Mouse (Mus musculus) forelimb bud, embryonic 11.5 days (tissue): ENCODE data around the gene Klk1b8.
"Not testable (repeated sequence)": the region's sequence is repeated elsewhere in the genome, so short reads cannot be mapped to it uniquely, and the experiment has no call there.

Experiments
- DNase-seq: peaks from one replicate; pipeline ENCODE4 v3.0.0-alpha.2; 2012; ENCODE audit warnings: low read depth, low spot score

Gene Klk1b8

GRCm38 (mm10) chr7:43950364-43950763 lies at the start of gene Klk1b8:
TSS of gene Klk1b8 (plus strand) at chr7:43950664.
- DNase-seq = no peak

DNA sequence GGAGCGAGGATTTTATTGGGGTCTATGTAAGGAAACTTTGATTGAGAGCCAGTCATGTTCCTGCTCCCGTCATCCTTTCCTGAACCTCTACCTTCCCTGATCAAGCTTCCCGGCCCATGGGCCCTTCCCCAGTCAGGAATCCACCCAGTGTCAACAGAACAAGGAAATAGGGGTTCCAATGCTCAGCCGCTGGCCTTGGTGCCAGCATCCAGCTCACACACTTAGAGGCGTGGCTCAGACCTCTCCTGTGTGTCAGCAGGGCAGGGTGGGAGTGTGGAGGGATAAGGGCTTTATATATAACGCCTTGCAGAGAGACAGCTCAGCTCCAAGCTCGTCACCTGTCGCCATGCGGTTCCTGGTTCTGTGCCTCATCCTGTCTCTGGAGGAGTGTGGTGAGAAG lies 35.6 kb upstream of the Klk1b8 start:
- DNase-seq = no peak

- DNase-seq = no peak
Measured at GRCm38 (mm10) chr7:43918426-43918825, 32.0 kb upstream of the Klk1b8 start.

- DNase-seq = no peak
Measured at GRCm38 (mm10) chr7:43918871-43919270, 31.6 kb upstream of the Klk1b8 start.

DNA sequence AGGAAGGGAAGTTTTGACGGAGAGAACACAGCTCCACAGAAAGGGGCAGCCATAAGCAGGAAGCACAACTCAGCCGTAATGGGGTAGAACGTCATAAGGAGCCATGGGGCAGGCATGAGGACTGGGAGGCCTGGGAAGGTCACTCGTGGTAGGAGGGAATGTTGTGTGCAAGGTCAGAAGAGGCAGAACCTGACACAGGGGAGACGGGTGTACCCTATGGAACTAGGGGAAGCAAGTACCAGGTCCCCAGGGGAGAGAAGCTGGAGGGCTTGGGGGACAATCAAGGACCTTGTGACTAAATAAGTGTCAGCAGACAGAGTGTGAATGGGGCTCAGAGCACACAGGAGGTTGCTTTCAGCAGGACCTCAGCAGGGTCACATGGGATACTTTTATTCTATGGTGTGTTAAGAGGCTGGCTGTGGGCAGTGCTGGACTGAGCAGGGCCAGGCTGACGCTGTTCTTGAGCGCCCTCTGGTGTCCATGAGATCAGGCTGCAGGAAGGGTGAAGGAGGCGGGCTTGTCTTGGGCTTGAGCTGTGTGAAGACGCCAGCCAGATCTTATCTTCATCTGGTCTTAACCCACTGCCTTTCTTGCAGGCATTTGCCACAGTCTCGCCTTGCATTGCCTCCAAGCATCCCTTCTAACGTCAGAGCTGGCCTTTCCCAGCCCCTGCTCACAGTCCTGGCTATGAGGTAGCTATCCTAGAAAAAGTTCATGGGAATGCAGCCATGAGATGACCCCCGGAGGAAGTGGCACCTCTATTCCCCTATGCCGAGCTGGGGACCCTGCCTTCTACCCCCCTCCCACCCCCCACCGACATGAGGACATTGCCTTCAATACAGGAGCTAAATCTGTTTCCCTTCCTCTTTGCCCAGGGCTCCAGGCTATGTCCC lies 30.7 kb upstream of the Klk1b8 start:
- DNase-seq = peak; percentile 80

- no peak for DNase-seq
Measured at GRCm38 (mm10) chr7:43920582-43920981, 29.9 kb upstream of the Klk1b8 start.

DNA sequence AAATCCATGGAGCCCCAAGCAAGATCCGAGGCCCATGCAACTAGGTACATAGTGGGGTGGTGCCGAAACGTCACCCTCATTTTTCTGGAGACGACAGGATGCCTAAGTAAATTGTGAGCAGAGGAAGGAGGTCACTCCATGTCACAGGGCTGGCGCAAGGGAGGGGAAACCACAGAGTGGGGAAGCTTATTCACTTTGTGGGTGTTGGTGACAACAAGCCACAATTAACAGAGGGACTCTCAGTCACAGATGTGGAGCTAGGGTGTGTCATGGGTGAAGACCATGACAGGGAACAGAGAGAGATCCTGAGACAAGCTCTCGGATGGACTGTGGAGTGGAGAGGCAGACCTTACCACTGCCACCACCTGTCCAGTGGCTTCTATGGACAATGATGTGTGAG lies 29.4 kb upstream of the Klk1b8 start:
- DNase-seq = no peak

- no peak for DNase-seq
Measured at GRCm38 (mm10) chr7:43921941-43922340, 28.5 kb upstream of the Klk1b8 start.

DNA sequence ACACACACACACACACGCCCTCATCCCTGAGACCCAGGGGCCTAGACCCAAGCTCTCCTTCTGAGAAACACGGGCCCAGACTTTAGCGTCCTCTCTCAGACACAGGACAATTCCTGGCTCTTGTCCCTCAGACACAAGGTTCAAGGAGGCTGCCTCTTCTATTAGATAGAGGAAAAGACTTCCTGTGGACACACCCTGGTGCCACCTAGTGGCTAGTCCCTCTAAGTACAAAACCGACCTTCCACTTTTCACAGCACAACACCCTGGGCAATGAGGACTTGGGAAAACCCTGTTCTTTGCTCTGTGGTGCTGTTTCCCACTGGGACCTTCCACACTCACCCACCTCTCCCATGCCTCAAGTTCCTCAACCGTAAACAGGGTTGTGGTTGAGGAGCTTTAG lies 24.5 kb upstream of the Klk1b8 start:
- DNase-seq = no peak

DNA sequence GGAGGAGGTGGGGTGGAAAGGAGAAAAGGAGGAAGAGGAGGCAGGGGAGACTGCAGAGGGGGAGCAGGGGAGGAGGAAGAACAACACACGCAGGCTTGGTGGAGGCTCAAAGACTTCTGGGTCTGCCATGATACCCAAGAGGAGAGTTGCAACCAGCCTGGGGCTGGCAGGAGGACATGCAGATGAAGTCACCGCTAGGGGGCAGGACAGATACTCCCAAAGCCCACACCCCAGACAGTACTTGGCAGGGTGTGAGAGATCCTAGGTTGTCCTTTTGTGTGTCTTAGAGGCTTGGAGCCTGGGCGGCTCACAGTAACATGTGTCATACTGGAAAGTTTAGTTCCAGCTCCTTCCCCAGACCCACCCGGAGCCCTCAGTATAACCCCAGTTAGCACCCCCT lies 21.9 kb upstream of the Klk1b8 start:
- DNase-seq = peak; percentile 20

DNA sequence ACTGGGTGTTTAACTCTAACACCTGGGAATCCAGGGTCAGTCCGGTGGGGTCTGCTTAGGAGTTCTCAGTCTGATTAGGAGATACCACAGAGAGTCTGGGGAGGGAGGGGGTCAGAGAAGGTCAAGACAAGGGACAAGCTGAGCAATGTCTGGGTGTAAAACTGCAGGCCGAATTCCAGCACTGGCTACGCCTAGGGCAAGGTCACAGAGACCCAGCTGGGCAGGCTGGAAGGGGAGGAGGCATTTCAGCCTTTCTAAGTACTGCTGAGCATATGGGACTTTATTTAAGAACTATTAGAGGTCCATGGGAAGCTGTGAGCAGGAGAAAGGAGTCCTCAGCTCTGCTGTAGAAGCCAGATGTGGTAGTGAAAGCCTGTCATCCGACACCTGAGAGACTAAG lies 18.1 kb upstream of the Klk1b8 start:
- no peak for DNase-seq

- DNase-seq = no peak
Measured at GRCm38 (mm10) chr7:43933440-43933839, 17.0 kb upstream of the Klk1b8 start, which contains the start of gene Klk15. TSS of gene Klk15 (plus strand) at chr7:43933740.

DNA sequence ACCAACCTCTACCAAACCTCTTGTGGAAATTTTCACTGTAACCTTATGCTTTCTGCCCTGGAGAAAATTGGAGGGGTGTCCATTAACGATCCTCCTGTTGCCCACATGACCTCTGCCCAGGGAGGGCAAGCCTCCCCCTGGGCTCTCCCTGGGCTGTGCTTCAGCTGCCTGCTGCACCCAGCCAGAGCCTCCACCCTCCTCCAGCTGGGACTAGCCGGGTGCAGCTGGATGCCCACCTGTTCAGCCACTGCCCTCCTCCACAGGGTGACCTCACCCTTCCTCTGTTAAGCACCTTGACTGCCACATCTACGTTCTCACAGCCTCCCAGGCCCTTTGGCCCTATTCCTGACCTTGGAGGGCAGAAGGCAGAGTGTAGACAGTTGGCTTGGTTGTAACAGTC lies 15.7 kb upstream of the Klk1b8 start:
- DNase-seq = no peak

- no peak for DNase-seq
Measured at GRCm38 (mm10) chr7:43936551-43936950, 13.9 kb upstream of the Klk1b8 start.

GRCm38 (mm10) chr7:43942293-43942692 lies 8.2 kb upstream of the Klk1b8 start:
- not testable (repeated sequence) for DNase-seq

DNA sequence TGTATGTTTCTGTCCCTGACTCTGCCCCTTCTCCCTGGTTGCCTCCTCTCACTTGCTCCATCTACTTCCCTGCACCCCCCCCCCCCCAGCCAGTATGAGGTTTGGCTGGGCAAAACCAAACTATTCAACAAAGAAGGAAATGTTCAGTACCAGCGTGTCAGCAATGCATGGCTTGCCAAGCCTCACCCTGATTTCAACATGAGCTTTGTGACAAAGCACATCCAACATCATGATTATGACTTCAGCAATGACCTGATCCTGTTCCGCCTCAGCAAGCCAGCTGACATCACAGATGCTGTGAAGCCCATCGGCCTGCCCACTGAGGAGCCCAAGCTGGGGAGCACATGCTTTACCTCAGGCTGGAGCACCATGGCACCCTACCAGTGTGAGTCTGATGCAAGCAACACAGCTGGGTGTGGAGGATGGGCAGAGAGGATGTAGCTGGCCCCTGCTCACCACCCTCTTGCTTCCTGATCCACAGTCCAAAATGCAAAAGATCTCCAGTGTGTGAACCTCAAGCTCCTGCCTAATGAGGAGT lies 5.7 kb upstream of the Klk1b8 start:
- no peak for DNase-seq

DNA sequence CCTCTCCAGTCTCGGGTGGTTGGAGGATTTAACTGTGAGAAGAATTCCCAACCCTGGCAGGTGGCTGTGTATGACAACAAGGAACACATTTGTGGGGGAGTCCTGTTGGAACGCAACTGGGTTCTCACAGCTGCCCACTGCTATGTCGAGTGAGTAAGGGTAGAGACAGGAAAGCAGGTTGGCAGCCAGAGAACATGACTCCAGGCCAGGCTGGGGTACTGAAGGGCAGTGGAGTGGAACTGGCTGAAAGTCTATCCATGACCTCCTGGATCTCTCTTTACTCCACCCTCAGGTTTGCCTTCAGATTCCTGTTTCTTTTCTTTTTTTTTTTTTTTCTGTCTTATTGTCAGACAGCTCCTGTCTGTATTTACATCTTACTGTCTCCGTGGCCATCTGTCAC lies 2.2 kb downstream of the Klk1b8 start:
- no peak for DNase-seq

DNA sequence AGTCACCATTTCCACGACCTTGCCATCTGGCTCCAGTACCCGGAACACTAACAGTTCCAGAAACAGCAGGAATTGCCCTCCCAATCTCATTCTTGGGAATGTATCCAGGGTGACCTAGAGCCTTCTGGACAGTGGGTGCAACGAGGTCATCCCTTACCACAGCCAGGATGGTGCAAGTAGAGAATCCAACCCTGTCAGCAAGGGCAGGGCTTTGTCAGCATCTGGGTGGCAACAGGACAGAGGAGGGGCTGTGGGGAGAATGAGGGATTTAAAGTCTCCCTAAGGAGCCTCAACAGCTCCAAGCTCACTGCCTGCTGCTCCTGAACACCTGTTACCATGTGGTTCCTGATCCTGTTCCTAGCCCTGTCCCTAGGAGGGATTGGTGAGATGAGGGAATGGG lies 16.0 kb downstream of the Klk1b8 start, which contains the start of gene Klk1b1:
Gene Klk1b1 (plus strand): TSS at position 301 of the 400 bp plus-strand sequence.
- DNase-seq = no peak

DNA sequence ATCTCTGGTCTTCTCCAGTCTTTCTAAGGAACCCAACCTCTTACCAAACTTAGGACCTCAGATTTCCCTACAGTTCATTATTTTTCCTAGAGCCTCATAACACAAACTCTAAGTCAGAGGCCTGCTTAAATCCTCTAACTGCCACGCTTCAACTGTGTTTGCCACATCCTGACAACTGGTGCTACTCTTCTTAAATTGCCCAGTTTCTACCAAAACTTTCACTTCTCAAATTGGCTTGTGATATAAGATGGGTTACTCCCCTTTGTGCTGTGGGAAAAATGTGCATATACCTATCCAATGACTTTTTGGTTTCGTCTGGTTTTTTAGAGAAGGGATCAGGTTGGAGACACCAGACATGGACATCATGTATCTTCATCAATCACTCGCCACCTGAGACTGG lies 16.6 kb downstream of the Klk1b8 start:
- DNase-seq = no peak

GRCm38 (mm10) chr7:43967612-43968011 lies 17.1 kb downstream of the Klk1b8 start:
- DNase-seq = no peak

- DNase-seq = not testable (repeated sequence)
Measured at GRCm38 (mm10) chr7:43975761-43976160, 25.3 kb downstream of the Klk1b8 start, which contains the start of gene Klk1b9. TSS of gene Klk1b9 (plus strand) at chr7:43976061.

GRCm38 (mm10) chr7:43985657-43986056 lies 35.2 kb downstream of the Klk1b8 start:
- no peak for DNase-seq

DNA sequence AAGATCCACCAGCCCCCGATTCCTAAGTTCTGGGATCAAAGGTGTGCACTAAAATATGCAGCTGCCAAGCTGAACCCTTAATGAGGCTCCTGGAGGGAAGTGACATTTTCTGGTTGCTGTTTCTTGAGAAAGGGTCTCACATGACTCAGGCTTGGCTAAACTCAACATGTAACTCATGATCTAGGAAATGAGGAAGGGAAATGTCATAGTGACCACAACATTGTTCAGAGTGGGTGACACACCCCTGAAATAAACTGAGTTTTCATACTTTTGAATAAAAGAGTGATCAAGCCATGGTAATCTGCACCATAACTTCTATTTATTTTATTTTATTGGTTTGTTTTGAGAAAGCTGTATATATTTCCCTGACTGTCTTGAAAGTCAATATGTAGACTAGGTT lies 44.4 kb downstream of the Klk1b8 start:
- DNase-seq = not testable (repeated sequence)
